Mouse (Mus musculus) intestine, embryonic 16.5 days (tissue): ENCODE measurements at regions not wholly inside any gene's neighbourhood (a gene's known extent, or its start where the extent isn't known, plus 50 kb on each side); places are given as distances from the start of the nearest gene placed in this dataset.
A peak's percentile ranks its signal among the peaks of the same experiment; 100 is the strongest.
"Not testable (repeated sequence)": the region's sequence is repeated elsewhere in the genome, so short reads cannot be mapped to it uniquely, and the experiment has no call there.

Experiments used
- ATAC-seq: fragments of 200-750 bp; cut with Nextera tagmentation; 2 replicates; pipeline ENCODE4 v1.8.0; 2017; ENCODE audit warnings: moderate TSS enrichment, moderate library complexity
- H3K27ac ChIP-seq: fragments of 300-500 bp; sonication (generic); 2 replicates; pipeline ENCODE4 v1.5.1; 2014; ENCODE audit warnings: mild to moderate bottlenecking, low read length
- H3K27me3 ChIP-seq: fragments of 300-500 bp; sonication (generic); replicated peaks from 2 replicates; pipeline ENCODE4 v1.6.1; 2014; ENCODE audit warnings: low read length, control low read depth, mixed read lengths; ENCODE audit not compliant: control insufficient read depth, insufficient read depth
- H3K36me3 ChIP-seq: fragments of 300-500 bp; sonication (generic); 2 replicates; pipeline ENCODE4 v1.6.1; 2014; ENCODE audit warnings: low read length, control low read depth; ENCODE audit not compliant: control insufficient read depth, insufficient read depth
- H3K4me1 ChIP-seq: fragments of 300-500 bp; sonication (generic); 2 replicates; pipeline ENCODE4 v1.6.1; 2014; ENCODE audit warnings: low read length, control low read depth, mixed read lengths; ENCODE audit not compliant: control insufficient read depth, insufficient read depth
- H3K4me2 ChIP-seq: fragments of 300-500 bp; sonication (generic); 2 replicates; pipeline ENCODE4 v1.6.1; 2014; ENCODE audit warnings: low read depth, low read length, control low read depth
- H3K4me3 ChIP-seq: fragments of 300-500 bp; sonication (generic); 2 replicates; pipeline ENCODE4 v1.5.1; 2014; ENCODE audit warnings: mild to moderate bottlenecking, low read length
- H3K9ac ChIP-seq: fragments of 300-500 bp; sonication (generic); 2 replicates; pipeline ENCODE4 v1.6.1; 2014; ENCODE audit warnings: low read depth, low read length
- H3K9me3 ChIP-seq: fragments of 300-500 bp; sonication (generic); 2 replicates; pipeline ENCODE4 v1.6.1; 2016; ENCODE audit warnings: low read length, control low read depth; ENCODE audit not compliant: control insufficient read depth
- WGBS: fragments of 180-500 bp; shearing (Covaris S2); extraction: QIAGEN DNeasy Blood & Tissue Kit; methylation state at CpG from one replicate; pipeline ENCODE4 v1.1.7; 2014; 5-methylcytosine and 5-hydroxymethylcytosine counted together

- Histone ChIP-seq H3K4me2 (no peak overlapping the region), H3K27ac (no peak overlapping the region), H3K9ac (no peak overlapping the region), H3K27me3 (no peaks in the 10 kb centered on the region), H3K4me1 (no peaks in the 10 kb centered on the region), H3K4me3 (no peak overlapping the region), H3K9me3 (no peaks in the 10 kb centered on the region), H3K36me3 (no peaks in the 10 kb centered on the region)
- ATAC-seq = no peak
- 35% methylated on average over 16 of the region's 16 CpGs for WGBS
These were observed 290.9 kb upstream of the Ift57 start for GRCm38 (mm10) chr16:49407956-49408795.

- Histone ChIP-seq H3K4me2 (no peak overlapping the region), H3K9ac (no peak overlapping the region), H3K27me3 (no peaks in the 10 kb centered on the region), H3K27ac (no peak overlapping the region), H3K36me3 (no peaks in the 10 kb centered on the region), H3K4me1 (no peaks in the 10 kb centered on the region), H3K4me3 (no peak overlapping the region), H3K9me3 (no peaks in the 10 kb centered on the region)
- ATAC-seq = no peak
- WGBS = 91% methylated on average over 4 of the region's 4 CpGs
These were observed 289.8 kb upstream of the Ift57 start for GRCm38 (mm10) chr16:49409235-49409634.

GRCm38 (mm10) chr16:49430296-49430695 lies 268.7 kb upstream of the Ift57 start:
- Histone ChIP-seq H3K27me3 (no peaks in the 10 kb centered on the region), H3K9ac (no peak overlapping the region), H3K4me2 (no peak overlapping the region), H3K4me1 (no peaks in the 10 kb centered on the region), H3K4me3 (no peak overlapping the region), H3K9me3 (no peaks in the 10 kb centered on the region), H3K36me3 (no peaks in the 10 kb centered on the region), H3K27ac (no peak overlapping the region)
- WGBS = 94% methylated on average over 1 of the region's 1 CpGs
- ATAC-seq = no peak

- Histone ChIP-seq H3K9me3 (no peaks in the 10 kb centered on the region), H3K9ac (no peak overlapping the region), H3K36me3 (no peaks in the 10 kb centered on the region), H3K4me2 (no peak overlapping the region), H3K27ac (no peak overlapping the region), H3K4me3 (no peak overlapping the region), H3K4me1 (no peaks in the 10 kb centered on the region), H3K27me3 (no peaks in the 10 kb centered on the region)
- no peak for ATAC-seq
- 53% methylated on average over 2 of the region's 2 CpGs for WGBS
These were observed 267.1 kb upstream of the Ift57 start for GRCm38 (mm10) chr16:49431902-49432301.

DNA sequence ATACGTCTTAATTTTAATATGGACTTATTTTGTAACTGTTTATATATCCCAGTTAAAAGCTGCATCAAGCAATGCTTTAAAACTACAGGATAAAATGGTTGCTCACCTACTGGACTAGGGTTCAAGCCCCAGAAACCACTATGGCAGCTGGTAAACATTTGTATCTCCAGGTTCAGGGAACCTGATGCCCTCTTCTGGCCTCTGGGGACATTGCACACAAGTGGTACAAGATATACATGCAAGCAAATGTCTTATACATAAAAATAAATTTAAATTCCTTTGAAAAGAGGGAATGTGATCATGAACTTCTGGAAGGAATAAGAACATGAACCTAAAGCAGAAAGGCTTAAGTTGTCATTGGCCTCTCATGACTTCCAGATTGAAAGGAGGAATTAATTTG lies 257.8 kb upstream of the Ift57 start:
- no peaks in the 10 kb centered on the region for H3K9me3 ChIP-seq
- H3K27ac ChIP-seq = no peak overlapping the region
- H3K4me1 ChIP-seq = no peaks in the 10 kb centered on the region
- no peak overlapping the region for H3K4me2 ChIP-seq
- no peak overlapping the region for H3K4me3 ChIP-seq
- no peaks in the 10 kb centered on the region for H3K36me3 ChIP-seq
- ATAC-seq = no peak
- WGBS = 69% methylated on average over 1 of the region's 1 CpGs
- no peaks in the 10 kb centered on the region for H3K27me3 ChIP-seq
- no peak overlapping the region for H3K9ac ChIP-seq

- 76% methylated on average over 6 of the region's 9 CpGs for WGBS
These were observed 251.7 kb upstream of the Ift57 start for GRCm38 (mm10) chr16:49447356-49447755.

GRCm38 (mm10) chr16:49493881-49494280 lies 205.2 kb upstream of the Ift57 start:
- H3K27ac ChIP-seq = no peak overlapping the region
- no peaks in the 10 kb centered on the region for H3K27me3 ChIP-seq
- WGBS = 83% methylated on average over 8 of the region's 8 CpGs
- H3K4me3 ChIP-seq = no peak overlapping the region
- no peaks in the 10 kb centered on the region for H3K9me3 ChIP-seq
- H3K9ac ChIP-seq = no peak overlapping the region
- no peak for ATAC-seq
- no peaks in the 10 kb centered on the region for H3K36me3 ChIP-seq
- no peak overlapping the region for H3K4me2 ChIP-seq
- H3K4me1 ChIP-seq = no peaks in the 10 kb centered on the region

More at GRCm38 (mm10) chr16:49447356-49447755, 251.7 kb upstream of the Ift57 start:
- not testable (repeated sequence) for ATAC-seq, H3K27ac ChIP-seq, H3K4me1 ChIP-seq, H3K9ac ChIP-seq, H3K4me3 ChIP-seq, H3K27me3 ChIP-seq, H3K4me2 ChIP-seq, H3K9me3 ChIP-seq, H3K36me3 ChIP-seq

DNA sequence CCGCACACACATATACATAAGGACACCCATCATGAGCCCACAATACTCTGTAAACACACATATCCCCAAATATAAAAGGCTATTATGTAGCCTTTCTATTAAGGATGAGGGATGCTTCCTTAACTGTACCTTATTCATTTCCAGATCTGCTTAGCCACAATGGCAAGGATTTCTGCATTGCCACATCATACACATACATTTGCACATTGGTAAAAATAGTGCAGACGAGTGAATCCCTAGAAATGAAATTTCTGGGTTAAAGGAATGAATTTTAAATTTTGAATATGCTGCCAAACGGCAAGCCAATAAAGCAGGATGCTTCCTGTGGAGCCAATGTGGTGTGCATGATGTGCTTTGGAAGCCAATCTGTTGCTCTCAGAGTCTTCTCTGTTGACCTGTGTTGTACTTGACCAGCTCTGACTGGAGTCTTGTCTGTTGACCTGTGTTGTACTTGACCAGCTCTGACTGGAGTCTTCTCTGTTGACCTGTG lies 201.5 kb upstream of the Ift57 start:
- Histone ChIP-seq H3K36me3 (no peaks in the 10 kb centered on the region), H3K27ac (no peak overlapping the region), H3K4me2 (no peak overlapping the region), H3K9ac (no peak overlapping the region), H3K4me1 (no peaks in the 10 kb centered on the region), H3K9me3 (no peaks in the 10 kb centered on the region), H3K27me3 (no peaks in the 10 kb centered on the region), H3K4me3 (no peak overlapping the region)
- no peak for ATAC-seq
- 88% methylated on average over 3 of the region's 3 CpGs for WGBS

GRCm38 (mm10) chr16:49500818-49501217 lies 198.2 kb upstream of the Ift57 start:
- H3K36me3 ChIP-seq = no peaks in the 10 kb centered on the region
- H3K4me3 ChIP-seq = no peak overlapping the region
- no peak overlapping the region for H3K27ac ChIP-seq
- no peak overlapping the region for H3K4me2 ChIP-seq
- 34% methylated on average over 4 of the region's 4 CpGs for WGBS
- ATAC-seq = peak; percentile 53; the same call in 1 of the 2 replicates
- no peaks in the 10 kb centered on the region for H3K27me3 ChIP-seq
- no peak overlapping the region for H3K9ac ChIP-seq
- no peaks in the 10 kb centered on the region for H3K9me3 ChIP-seq
- no peaks in the 10 kb centered on the region for H3K4me1 ChIP-seq
